24 mouse cellular contexts compared by ENCODE assay signal in genomic region chr2:163399222-163399621, GRCm38 (mm10). TPM values are rescaled to one million over a fixed set of nuclear protein-coding genes. Genes with fewer than 3 reads are reported as not detected.
DNase-seq lines count a peak whose midpoint lies in the region; ATAC-seq lines count a peak whose summit lies in the region.
"Had no signal": no experiment of that assay in that cellular context is flagged by ENCODE, and none has a peak within 500 bp of the region (broad histone marks: within the 10 kb centered on the region; RNA-seq: fewer than 3 reads in every experiment).

No protein-coding gene starts in this region.

- peak overlapping the region; percentile 10; the same call in 1 of the 2 replicates for H3K4me2 ChIP-seq in heart, embryonic 16.5 days (ENCODE audit: low read depth, low read length)
- H3K4me2 ChIP-seq: embryonic facial prominence, embryonic 12.5 days; forebrain, embryonic 12.5 days; hindbrain, embryonic 12.5 days; kidney, embryonic 15.5 days; liver, embryonic 13.5 days; midbrain, embryonic 13.5 days had no signal

- no peaks in the 10 kb centered on the region for H3K27me3 ChIP-seq in heart, embryonic 10.5 days (ENCODE audit: insufficient read depth, poor library complexity, severe bottlenecking)
- no peaks in the 10 kb centered on the region for H3K27me3 ChIP-seq in heart, embryonic 16.5 days (ENCODE audit: control insufficient read depth, insufficient read depth, low read length)
- H3K27me3 ChIP-seq: embryonic facial prominence, embryonic 12.5 days; kidney, embryonic 15.5 days had no signal

- H3K9ac ChIP-seq in heart, embryonic 16.5 days (ENCODE audit: low read length), result peak overlapping the region; percentile 14; the same call in 1 of the 2 replicates
- H3K9ac ChIP-seq: embryonic facial prominence, embryonic 12.5 days; forebrain, embryonic 12.5 days; hindbrain, embryonic 12.5 days; kidney, embryonic 15.5 days; liver, embryonic 13.5 days; midbrain, embryonic 13.5 days had no signal

- DNase-seq in heart, adult 11 months, result peak; percentile 98
- no peak for DNase-seq in heart, postnatal 36 days
- no peak for DNase-seq in heart, embryonic 10.5 days (ENCODE audit: low spot score)
- peak; percentile 28 for DNase-seq in testis, postnatal 14 days (ENCODE audit: low spot score)
- no peak for DNase-seq in adrenal gland, postnatal 14 days
- no peak for DNase-seq in layer of hippocampus, adult 9-10 months (ENCODE audit: low spot score)
- DNase-seq in left cerebral cortex, adult 11 months (ENCODE audit: low spot score), result no peak
- DNase-seq: cerebellum, adult 11-12 months; cerebellum, postnatal 10 days; kidney, postnatal 36 days; liver, embryonic 13.5 days; lung, adult 2 months; right cerebral cortex, postnatal 14 days had no signal

- ATAC-seq in heart, embryonic 16.5 days (replicated peaks; ENCODE audit: extremely low read depth, insufficient read depth, low FRiP score), result no peak
- ATAC-seq: intestine, postnatal 0 days; midbrain, embryonic 13.5 days had no signal

- no peaks in the 10 kb centered on the region for H3K9me3 ChIP-seq in heart, embryonic 10.5 days
- no peaks in the 10 kb centered on the region for H3K9me3 ChIP-seq in heart, embryonic 16.5 days (replicated peaks; ENCODE audit: control insufficient read depth, low read length)
- H3K9me3 ChIP-seq: embryonic facial prominence, embryonic 12.5 days; forebrain, embryonic 12.5 days; hindbrain, embryonic 12.5 days; kidney, embryonic 15.5 days; liver, embryonic 13.5 days; megakaryocyte, embryonic 14.5 days; midbrain, embryonic 13.5 days had no signal

- no peaks in the 10 kb centered on the region for H3K36me3 ChIP-seq in heart, embryonic 10.5 days
- no peaks in the 10 kb centered on the region for H3K36me3 ChIP-seq in heart, embryonic 16.5 days (ENCODE audit: control insufficient read depth, insufficient read depth)
- H3K36me3 ChIP-seq: hindbrain, embryonic 12.5 days; liver, embryonic 13.5 days had no signal

- intact Hi-C loops in heart, postnatal 36 days (cut with DNase I), result loop anchor here (5.0 kb wide), 1 partner anchor 37 kb away; no protein-coding TSS in a partner anchor

- H3K4me3 ChIP-seq in heart, embryonic 10.5 days, result no peak overlapping the region
- no peak overlapping the region for H3K4me3 ChIP-seq in heart, embryonic 16.5 days (ENCODE audit: low read length)
- H3K4me3 ChIP-seq: embryonic facial prominence, embryonic 12.5 days; erythroblast, embryonic 14.5 days; forebrain, embryonic 12.5 days; hindbrain, embryonic 12.5 days; kidney, embryonic 15.5 days; liver, embryonic 13.5 days; megakaryocyte, embryonic 14.5 days; midbrain, embryonic 13.5 days had no signal

- H3K27ac ChIP-seq in heart, embryonic 10.5 days, result peak overlapping the region; percentile 91
- H3K27ac ChIP-seq in heart, embryonic 16.5 days (ENCODE audit: low read length), result peak overlapping the region; percentile 33
- H3K27ac ChIP-seq: embryonic facial prominence, embryonic 12.5 days; forebrain, embryonic 12.5 days; hindbrain, embryonic 12.5 days; liver, embryonic 13.5 days; midbrain, embryonic 13.5 days had no signal

- peaks cover 21% of the 10 kb centered on the region for H3K4me1 ChIP-seq in heart, embryonic 10.5 days
- peaks cover 13% of the 10 kb centered on the region for H3K4me1 ChIP-seq in heart, embryonic 16.5 days (ENCODE audit: control insufficient read depth, insufficient read depth, low read length)
- H3K4me1 ChIP-seq: liver, embryonic 13.5 days; megakaryocyte, embryonic 14.5 days had no signal

- 45% methylated on average over 8 of the region's 8 CpGs for WGBS in heart, embryonic 10.5 days
- WGBS in heart, embryonic 16.5 days, result 29% methylated on average over 8 of the region's 8 CpGs

RNA-seq across cellular contexts. Expression of gene Jph2, which starts 1.4 kb away (rescaled TPM):
- 100 to 1,000 TPM; 323 to 334 TPM for total RNA-seq in heart, postnatal 36 days (2021)
- polyA plus RNA-seq in heart, embryonic 10.5 days (2016; fragmentation: Nextera tagmentation; extraction: Ambion mirVana), result 32.5 and 43.7 TPM in 2 replicates
- 38.5 and 43.2 TPM in 2 replicates for polyA plus RNA-seq in heart, embryonic 16.5 days (2015; fragmentation: Nextera tagmentation; extraction: Ambion mirVana)
- 4.3 and 4.5 TPM in 2 replicates for total RNA-seq in adrenal gland, postnatal 14 days (2021)
- total RNA-seq: monocyte, adult 5-6 weeks; neutrophil, adult 5-6 weeks had no signal
- polyA plus RNA-seq: erythroblast, embryonic 14.5 days had no signal

RNA-seq across cellular contexts. Expression of gene Oser1, which starts 25.3 kb away (rescaled TPM):
- total RNA-seq in heart, postnatal 36 days (2021), result 10 to 100 TPM; 21.9 TPM
- polyA plus RNA-seq in heart, embryonic 10.5 days (2016; fragmentation: Nextera tagmentation; extraction: Ambion mirVana), result 65.0 and 74.3 TPM in 2 replicates
- 57.1 and 63.8 TPM in 2 replicates for polyA plus RNA-seq in heart, embryonic 16.5 days (2015; fragmentation: Nextera tagmentation; extraction: Ambion mirVana)
- total RNA-seq in adrenal gland, postnatal 14 days (2021), result 34.8 and 37.3 TPM in 2 replicates

RNA-seq across cellular contexts. Expression of gene Gdap1l1, which starts 39.1 kb away (rescaled TPM):
- not detected for total RNA-seq in heart, postnatal 36 days (2021)
- polyA plus RNA-seq in heart, embryonic 10.5 days (2016; fragmentation: Nextera tagmentation; extraction: Ambion mirVana), result 0.21 and 1.1 TPM in 2 replicates
- 0.18 and 0.36 TPM in 2 replicates for polyA plus RNA-seq in heart, embryonic 16.5 days (2015; fragmentation: Nextera tagmentation; extraction: Ambion mirVana)
- total RNA-seq in adrenal gland, postnatal 14 days (2021), result 5.4 TPM in 2 replicates
- total RNA-seq: monocyte, adult 5-6 weeks; neutrophil, adult 5-6 weeks had no signal
- polyA plus RNA-seq: erythroblast, embryonic 14.5 days had no signal

Comparison
In these comparisons a context has a peak if more than half of its experiments do, and no peak if none do; other contexts are left out.
1. DNase-seq: peak in heart, adult 11 months (single experiment) and testis, postnatal 14 days (single experiment); none in heart, postnatal 36 days (0 of 2), heart, embryonic 10.5 days (single experiment), adrenal gland, postnatal 14 days (single experiment), layer of hippocampus, adult 9-10 months (single experiment) and left cerebral cortex, adult 11 months (single experiment).
2. RNA of gene Jph2, which starts 1.4 kb away (total RNA-seq): 323 to 334 TPM in heart, postnatal 36 days; 4.3 to 4.5 TPM in adrenal gland, postnatal 14 days; every median in the first group is over 10 times any median in the second.